Mouse (Mus musculus) CD8-positive naive resting alpha-beta T cell, adult 2 months (primary cell): ENCODE measurements around the gene Gm17455.

Experiments used
- DNase-seq, 2 experiments: peaks; one replicate each; pipeline ENCODE4 v3.0.0; 2022; ENCODE audit warnings: low read depth in 2 of 2, low spot score in 2 of 2

Gene Gm17455

DNA sequence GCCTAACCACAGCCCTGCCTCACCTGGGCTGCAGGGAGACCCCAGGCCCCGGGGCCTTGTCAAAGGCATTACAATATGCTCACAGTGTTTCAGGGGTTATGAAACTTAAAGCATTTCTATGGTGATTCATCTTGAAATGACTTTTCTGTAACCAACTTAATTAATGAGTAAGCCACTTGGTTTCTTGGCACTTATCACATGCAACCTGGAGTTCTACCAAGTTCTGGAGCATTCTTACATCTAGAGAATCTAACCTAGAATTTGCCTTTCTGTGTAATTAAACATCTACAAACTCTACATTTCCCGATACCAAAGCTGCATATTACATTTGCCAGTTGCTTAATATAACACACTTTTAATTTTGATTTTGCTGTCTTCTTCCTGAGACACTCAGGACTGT, 17.5 kb downstream of the Gm17455 start:
- DNase-seq: no peak

DNA sequence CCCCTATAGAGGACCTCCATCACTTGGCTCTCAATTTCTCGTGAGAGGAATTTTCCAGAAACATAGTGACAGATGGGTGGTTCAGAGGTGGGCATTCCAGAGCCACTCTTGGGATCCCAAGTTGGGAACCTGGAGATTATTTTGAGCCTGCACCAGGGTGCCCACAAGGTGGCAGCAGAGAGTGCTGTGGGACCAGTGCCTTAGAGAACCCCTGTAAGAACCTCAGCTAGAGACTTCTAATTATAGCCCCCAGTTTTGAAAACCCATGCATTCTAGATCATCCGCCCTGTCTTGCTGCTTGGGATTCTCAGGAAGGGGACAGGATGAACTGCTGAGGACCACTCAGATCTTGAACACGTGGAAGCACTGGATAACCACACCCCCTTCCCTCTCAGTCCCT, 18.6 kb downstream of the Gm17455 start:
- DNase-seq: peak; percentile 57 to 61

DNA sequence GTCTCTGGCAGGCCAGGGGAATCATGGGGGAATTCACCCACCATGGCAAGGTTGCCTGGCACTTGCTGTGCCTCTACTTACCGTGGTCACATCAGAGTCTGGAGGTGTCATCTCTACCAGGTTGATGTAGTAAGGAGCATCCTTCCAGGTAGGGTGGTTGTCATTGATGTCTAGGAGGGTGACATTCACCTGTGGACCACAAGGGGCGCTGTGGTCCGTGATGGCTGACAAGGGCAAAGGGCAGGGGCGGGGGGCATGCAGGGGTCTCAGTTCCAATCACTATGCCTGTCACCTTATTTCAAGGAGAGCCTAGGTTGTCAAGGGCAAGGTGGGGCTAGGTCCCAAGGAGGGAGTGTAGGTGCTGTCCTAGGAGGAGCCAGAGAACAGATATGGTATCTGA, 20.1 kb downstream of the Gm17455 start:
- no peak for DNase-seq

DNA sequence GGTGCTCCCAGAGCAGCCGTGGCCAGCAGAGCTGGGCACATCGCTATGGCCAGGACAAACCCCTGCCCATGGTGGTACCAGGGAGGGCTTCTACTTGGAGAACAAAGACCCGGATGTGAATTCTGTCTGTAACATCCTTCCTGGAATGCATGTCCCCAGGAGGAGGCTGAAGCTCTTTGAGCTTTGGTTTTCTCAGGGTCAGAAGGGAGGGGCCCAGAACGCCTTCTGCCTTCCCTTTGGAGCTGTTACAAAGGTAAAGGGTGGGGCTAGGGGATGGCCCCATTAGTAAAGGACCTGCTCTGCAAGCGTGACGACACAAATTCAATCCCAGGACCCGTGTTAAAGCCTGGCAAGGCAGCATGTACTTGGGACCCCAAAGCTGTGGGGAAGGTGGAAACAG, 23.2 kb downstream of the Gm17455 start:
- DNase-seq: no peak

DNA sequence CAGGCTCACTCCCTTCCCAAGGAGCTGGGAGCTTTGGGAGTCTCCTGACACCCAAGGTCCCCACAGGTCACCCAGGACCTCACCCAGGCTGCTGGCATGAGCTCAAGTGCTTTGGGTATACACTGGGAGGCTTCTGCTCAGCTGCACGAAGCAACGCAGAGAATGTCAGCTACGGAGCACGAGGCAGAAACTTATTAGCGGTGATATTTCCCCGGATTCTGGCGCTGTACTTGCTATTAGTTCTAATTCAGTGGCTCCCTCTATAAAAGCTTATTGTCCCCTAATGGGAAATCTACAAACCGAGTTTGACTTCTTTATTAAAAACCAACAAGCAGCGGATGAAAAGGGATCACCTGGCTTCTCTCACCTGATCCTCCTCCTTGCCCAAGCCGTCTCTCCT, 30.5 kb downstream of the Gm17455 start:
- no peak for DNase-seq

DNA sequence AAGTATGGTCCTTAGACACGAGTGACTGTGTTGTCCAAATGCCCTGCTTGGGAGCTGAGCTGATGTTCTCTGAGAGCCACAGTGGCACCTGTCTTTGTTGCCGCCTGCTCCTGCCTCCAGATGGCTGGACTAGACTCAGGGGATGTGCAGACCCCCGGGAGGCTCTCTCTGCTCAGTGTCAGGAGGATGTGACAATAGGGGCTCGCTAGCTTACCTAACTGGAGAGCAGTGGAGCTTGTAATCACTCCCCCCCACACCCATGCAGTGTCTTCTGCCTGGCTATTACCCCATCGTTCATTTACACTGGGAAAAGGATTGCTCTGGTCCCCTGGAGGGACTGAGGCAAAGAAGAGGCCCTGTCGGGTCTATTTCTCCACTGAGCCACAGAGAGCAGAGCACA, 31.1 kb downstream of the Gm17455 start:
- DNase-seq: no peak

DNA sequence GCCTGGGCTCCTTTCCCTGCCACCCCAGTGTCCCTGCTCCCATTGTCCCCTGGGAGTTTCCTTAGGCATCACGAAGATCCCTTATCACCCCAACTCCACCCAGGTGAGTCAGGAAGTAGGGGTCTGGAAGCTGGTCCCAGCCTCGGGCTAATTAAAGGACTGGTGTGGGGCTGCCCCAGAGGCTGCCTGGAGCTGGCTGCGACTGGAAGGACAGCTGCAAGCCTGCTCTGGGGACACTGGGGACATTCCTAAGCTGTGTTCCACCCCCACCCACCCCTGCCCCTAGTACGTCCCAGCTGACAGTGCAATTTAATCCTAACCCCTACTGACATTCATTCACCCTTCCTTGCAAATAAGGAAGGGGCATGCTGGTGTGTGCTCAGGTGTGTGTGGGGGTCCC, 33.2 kb downstream of the Gm17455 start:
- no peak for DNase-seq

DNA sequence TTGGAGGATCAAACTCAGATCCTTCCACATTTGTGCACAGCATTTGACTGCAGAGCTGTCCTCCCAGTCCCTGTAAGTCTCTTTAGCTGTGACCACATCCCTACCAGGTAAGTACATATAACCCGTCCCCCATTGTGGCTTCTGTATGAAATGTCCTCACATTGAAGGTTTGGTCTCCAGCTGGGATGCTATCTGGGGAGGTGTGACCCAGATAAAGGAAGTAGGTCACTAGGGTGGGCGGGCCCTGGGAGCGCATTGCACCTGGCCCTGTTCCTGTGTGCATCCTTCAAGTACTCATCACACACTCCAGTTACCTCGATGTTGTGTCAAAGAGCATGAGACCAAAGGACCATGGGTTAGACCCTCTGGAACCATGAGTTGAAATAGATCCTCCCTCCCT, 42.8 kb downstream of the Gm17455 start:
- DNase-seq: no peak

DNA sequence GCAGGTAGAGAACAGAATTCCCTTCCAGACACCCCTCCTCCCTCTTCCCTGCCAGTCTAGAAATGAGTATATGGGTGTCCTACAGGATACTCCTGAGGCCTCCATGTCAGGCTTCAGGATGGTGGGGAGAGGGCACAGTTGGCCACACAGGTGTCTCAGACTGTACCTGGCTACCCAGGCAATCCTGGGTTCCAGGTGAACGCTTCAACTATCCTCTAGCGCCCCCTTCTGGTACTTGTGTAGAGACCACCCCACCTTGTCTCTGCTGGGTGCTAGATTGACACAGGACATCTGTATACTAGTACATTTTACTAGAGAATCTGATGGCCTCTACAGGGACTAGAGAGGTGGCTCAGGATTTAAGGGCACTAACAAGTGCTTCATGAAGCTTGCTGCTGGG, 43.6 kb downstream of the Gm17455 start:
- peak in 1 of 2 experiments; percentile 16 for DNase-seq

DNA sequence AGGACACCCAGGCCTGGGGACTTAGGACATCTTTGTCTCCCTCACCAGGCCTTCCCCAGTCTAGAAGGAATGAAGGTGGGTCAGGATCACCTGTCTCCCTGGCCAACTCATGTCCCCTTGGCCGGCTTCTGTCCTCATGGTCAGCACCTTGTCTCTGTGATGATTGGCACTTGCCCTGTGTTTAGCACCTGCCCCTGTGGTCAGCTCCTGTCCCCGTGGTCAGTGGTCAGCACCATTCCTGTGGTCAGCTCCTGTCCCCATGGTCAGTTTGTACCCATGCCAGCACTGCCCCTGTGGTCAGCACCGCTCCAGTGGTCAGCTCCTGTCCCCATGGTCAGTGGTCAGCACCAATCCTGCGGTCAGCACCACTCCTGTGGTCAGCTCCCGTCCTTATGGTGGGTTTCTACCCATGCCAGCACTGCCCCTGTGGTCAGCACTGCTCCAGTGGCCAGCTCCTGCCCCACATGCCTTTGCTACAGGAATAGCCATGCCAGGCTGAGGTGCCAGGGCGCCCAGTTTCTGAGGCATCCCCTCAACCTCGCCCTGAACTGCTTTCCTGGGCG, 45.6 kb downstream of the Gm17455 start:
- DNase-seq: no peak

DNA sequence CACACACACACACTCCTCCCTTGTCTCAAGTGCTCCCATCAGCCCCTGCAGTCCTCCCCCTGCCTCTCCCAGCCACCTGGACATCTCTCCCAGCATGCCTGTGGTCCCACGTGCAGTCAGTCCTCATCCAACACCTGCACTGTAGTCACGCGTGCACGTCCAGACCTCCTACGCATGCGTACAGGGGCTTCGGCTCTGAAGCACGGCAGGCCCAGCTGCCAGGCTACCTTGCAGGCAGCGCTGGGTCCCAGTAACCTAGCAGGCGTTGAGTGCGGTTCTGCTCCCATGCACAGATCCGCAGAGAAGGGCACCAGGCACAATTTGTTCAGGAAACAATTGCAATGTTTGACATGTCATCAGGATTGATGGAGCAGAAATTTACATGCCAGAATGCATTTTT, 47.7 kb downstream of the Gm17455 start:
- DNase-seq: no peak
